Mouse (Mus musculus) adrenal gland, postnatal 25 days (tissue): ENCODE results near the gene Mapk1ip1. TPM values are rescaled to one million over a fixed set of nuclear protein-coding genes. Genes with fewer than 3 reads are reported as not detected.

ENCODE experiments used
- DNase-seq: peaks from one replicate; pipeline ENCODE4 v3.0.0; 2021; ENCODE audit warnings: mixed read lengths
- long read RNA-seq: library from polyadenylated mRNA; stranded (forward); transcript quantifications from one replicate; pipeline ENCODE4 v2.0.0, GENCODE M21; 2021
- total RNA-seq: library from RNA; stranded (reverse); gene quantifications from 2 replicates; pipeline ENCODE4 v1.2.3, GENCODE M21; 2021

Gene Mapk1ip1
- total RNA-seq = 29.6 and 32.1 TPM in 2 replicates
- long read RNA-seq, transcript Mapk1ip1-201 (2 exons, 1,502 nt) = major isoform, 13 of 22 reads
- long read RNA-seq, partial matches to known transcripts = 0 of 22 reads
- long read RNA-seq, other reads (novel, unspliced or antisense) = 9 of 22 reads

DNA sequence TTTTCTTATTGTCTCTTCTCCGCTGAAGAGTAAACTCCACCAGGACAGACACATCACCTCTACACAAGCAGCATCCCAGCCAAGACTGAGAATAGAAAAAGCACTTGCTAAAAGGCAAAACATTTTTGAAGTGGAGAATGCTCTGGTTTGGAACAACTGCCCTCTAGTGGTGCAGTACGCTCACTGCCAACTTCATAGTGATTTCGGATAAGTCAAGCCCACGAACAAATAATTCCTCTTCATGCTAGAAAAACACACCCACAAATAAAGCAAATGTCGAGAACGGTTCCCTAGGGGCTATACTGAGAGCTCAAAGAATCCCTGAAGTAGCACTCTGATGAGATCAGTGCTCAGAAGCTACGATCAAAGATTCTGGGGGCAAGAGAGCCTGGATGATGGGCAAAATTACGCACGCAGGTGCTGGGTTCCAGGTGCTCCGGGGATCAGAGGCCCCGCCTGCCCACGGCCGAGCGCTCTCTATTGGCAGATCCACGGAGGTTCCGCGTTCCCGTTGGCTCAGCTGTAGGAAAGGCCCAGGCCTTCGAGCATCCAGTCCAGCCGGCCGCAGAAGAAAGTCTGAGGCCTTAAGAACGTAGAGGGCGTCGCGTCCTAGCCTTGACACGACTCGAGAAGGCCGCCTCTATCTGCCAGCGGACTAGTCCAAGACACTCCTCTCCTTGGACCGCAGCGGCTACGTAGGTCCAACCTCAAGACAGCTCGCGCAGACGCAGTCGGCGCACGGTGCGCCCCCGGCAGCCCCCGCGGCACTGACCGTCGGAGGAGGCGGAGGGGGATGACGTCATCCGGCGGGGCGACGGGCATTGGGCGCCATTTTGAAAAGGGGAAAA lies at the start of gene Mapk1ip1, which contains the start of gene Ppp2r2d:
Mapk1ip1 (minus strand) TSS at position 730 of the 848 bp plus-strand sequence.
Ppp2r2d (plus strand) TSS at position 536 of the 848 bp plus-strand sequence.
- DNase-seq = peak; percentile 98

DNA sequence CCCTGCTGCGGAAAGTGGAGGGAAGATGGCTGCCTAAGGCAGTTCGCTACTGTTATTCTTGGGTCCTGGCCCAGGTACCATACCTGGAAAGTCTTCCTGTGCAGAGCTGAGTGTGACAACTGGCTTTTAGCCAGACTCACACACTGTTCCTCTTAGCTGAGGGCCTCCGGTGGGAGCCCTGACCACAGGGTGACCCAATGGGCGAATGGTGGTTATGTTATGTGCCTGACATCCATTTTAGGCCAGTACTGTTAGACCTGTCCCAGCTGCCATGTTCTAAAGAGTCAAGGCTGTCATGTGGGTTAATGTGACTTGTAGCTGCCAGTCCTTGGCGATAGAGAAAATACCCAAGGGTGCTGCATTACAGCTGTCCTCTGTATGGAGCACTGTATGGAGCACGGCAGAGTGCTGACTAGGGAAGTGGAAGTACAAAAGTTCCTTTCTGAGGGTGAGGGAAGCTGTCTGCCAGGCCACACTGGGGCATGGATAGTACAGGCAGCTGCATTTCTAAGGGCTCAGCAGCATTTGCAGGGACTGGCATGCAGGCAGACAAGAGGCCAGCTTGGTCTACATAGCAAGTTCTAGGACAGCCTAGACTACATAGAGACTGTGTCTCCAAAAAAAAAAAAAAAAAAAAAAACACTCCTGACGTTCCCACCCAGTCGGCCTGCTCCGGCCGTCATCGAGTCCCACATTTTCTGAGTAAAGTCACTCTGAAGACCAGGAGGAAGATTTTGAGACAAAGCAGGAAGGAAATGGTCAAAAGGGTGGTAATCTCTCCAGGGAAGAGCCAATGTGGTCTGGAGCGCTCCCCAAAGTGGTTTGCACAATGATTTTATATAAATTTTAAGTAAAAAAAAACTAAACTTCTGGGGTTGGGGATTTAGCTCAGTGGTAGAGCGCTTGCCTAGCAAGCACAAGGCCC lies 39.6 kb upstream of the Mapk1ip1 start:
- DNase-seq = no peak

DNA sequence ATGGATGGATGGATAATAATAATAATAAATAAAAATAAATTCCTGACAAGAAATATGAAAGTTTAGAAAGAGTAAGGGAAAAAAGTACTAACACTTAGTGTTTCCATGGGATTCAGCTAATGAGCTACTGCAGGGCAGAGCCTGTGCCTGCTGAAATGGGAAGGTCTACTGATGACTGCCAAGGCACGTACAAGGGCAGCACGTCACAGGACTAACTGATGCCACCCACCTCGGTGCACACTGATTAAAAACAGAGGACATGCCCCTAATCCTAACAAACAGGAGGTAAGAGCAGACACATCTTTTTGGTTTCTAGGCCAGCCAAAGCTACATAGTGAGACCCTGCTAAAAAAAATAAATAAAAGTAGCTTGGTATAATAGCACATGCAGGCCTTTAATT lies 37.7 kb upstream of the Mapk1ip1 start:
- no peak for DNase-seq

DNA sequence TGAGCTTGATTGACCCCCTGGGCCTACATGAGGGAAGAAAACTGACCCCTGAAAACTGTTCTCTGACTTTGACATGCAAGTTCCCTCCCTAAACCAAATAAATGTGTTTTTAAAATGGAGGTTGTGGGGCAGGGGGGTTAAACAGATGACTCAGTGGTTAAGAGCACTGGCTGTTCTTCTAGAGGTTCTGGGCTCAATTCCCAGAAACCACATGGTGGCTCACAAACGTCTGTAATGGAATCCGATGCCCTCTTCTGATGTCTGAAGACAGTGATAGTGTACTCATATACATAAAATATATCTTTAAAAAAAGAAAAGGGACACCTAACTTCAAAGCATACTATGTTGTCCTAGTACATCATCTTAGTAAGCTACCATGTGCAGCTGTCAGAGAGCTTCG lies 29.0 kb upstream of the Mapk1ip1 start:
- no peak for DNase-seq

DNA sequence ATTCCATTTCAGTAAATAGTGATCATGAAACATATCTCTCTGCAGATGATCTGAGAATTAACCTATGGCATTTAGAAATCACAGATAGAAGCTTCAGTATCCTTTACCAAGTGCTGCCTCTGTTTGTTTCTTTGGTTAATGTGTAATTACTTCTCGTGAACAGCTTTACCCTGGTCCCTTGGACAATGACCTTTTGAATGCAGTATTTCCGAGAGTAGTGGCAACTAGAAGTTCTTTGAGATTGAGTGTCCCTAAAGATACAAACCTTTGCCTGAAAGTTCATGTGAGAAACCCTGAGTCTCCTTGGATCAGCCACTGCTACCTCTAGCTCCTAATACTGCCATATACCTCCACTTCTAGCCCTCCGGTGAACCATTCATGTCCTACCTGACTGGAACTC lies 26.9 kb upstream of the Mapk1ip1 start:
- DNase-seq = no peak

DNA sequence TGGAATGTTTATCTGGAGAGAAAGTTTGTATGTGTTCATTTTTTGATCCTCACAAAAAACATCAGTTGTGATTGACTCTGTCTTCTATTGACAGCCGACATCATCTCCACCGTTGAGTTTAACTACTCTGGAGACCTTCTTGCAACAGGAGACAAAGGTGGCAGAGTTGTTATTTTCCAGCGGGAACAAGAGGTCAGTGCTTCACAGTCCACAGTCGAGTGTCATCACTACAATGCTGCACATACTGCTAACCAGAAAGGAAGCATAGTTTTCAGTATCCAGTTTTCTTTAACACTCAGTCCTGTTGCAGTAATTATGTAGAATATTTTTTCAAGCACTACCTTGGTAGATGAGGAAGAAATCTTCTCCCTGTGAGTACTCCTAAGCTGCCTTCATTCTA lies 22.2 kb upstream of the Mapk1ip1 start:
- no peak for DNase-seq

DNA sequence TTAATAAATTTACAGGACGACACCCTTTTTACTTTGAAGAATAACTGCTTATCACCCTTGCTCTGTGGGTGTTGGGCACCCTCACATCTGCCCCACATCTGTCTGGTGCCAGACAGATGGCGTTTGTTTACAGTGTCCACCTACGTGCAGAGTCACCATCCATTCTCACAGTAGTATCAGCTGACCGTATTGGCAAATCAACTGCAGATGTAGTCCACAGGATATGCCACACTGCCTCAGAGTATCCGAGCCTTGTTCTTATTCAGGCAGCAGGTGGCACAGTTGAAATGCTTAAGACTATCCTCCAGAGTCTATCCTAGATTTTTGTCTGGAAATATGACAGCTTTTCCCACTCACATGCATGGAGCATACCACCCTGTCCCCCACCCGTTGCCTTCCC lies 21.2 kb upstream of the Mapk1ip1 start:
- no peak for DNase-seq

DNA sequence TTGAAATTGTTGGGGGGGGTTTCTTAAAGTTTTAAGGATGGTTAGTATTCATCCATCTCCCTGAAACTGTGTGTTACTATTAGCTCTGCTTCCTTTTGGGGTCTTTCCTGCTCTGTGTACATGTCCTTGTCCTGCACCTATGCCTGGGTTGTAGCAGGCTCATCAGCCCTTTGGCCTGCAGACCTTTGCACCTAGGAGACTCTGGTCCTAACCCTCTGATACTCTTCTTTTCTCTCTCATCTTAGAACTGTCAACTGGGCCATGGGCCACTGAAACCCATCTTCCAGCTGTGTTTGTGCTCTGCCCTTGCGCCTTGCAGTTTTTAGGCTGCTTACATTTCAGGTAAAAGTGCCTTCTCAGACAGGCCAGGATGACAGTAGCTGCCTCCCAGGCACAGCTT lies 18.7 kb upstream of the Mapk1ip1 start:
- DNase-seq = no peak

DNA sequence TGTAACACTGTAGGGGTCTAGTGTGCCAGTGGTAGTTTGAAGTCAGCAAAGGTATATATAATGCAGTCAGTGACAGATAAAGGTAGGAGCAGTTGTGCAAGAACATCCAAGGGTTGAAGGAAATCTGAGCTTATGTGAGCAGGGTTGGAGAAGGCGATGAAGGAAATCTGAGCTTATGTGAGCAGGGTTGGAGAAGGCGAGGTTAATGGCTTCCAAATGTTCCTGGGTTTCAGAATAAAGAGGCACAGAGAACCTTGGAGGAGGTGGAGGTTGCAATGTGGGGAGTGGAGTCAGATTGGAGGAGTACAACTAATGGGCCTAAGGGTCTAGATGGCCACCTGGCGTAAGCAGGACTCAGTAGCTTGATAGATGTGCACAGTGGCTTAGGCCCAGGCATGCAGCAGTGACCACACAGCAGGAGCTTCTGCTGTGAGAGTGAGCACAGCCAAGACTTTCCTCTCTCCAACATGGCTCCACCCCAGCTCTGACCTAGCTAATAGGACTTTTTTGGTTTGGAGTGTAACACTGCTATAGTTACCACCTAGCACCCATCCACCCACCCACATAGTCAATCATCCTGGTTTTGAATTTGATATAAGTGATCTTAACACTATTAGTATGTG lies 18.0 kb upstream of the Mapk1ip1 start:
- DNase-seq = no peak

DNA sequence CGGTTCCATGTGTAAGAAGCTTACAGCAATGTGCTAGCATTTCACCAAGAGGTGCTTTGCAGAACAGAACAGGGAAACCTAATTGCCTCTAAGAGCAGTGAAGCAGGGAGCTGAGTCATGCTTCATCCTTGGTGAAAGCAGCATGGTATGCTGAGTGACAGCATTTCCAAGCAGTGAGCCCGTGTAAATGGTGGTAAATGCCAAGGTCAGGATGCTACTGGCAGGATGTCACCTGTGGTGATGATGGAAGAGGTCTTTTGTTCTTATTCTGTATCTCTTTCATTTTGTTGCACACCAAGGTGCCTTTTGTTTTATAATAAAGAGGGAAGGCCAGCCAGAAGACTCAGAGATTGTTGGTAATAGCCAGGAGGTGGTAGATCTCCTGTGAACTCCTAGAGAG lies 10.6 kb upstream of the Mapk1ip1 start:
- no peak for DNase-seq

DNA sequence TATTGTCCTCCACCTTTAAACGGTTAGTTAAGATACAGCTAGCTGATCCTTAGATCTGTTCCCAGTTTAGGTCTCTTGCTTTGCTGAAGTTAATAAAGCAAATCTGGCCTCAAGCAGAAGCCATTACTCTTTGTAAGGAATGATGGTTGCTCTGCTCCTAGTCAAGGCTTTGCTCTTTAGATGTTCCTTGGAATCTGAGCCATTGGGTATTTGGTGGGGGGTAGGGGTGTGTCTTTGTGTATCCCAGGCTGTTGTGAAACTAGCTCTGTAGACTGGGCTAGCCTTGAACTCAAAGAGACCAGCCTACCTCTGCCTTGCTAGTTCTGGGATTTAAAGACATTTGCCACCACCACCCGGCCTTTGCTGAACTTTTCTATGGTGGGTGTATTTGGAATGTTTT lies 8.1 kb upstream of the Mapk1ip1 start:
- no peak for DNase-seq

DNA sequence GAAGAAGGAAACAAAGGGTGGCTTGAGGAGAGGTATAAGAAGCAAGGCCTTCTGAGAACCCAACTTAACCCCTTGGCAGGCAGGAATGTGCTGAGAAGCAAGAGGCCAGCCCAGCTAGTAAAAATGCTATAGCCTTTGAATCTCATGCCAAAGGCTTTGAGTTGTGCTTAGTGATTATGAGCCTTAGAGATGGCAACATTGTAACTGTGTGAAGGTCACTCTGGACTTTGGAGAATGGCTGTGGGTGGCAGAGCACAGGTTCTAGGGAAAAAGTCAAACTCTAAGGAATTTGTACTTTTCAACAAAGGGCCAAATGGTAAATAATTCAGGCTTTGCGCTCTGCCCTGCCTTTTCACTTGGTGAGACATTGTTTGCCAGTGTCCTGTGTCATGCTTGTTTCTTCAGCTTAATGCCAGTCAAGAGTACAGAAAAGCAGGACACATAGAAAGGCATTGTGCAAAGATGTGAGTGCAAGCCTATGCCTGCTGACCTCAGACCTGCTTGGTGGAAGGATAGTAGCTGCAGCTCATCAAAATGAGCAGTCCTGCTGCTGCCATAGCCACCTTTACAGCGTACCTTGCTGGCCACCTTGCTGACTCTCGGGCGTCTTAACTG lies 7.5 kb upstream of the Mapk1ip1 start:
- DNase-seq = no peak

DNA sequence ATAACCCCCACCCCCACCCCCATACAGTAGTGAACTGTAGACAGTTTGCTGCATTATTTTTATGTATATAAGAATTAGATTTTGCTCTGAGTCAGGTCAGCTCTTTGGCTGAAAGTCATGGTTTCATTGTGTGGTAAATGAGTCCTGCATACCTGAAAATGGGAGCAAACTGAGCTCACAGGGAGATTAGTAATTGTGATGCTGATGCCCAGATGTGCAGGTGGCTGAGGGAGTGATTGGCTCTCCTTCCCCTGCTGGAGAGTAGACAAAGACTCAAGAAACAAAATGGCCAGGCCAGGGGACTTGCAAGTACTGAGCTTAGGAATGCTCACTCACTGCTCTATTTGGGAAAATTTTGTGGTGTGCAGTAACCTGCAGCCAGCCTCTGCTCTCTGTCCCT lies 4.0 kb upstream of the Mapk1ip1 start:
- DNase-seq = no peak

DNA sequence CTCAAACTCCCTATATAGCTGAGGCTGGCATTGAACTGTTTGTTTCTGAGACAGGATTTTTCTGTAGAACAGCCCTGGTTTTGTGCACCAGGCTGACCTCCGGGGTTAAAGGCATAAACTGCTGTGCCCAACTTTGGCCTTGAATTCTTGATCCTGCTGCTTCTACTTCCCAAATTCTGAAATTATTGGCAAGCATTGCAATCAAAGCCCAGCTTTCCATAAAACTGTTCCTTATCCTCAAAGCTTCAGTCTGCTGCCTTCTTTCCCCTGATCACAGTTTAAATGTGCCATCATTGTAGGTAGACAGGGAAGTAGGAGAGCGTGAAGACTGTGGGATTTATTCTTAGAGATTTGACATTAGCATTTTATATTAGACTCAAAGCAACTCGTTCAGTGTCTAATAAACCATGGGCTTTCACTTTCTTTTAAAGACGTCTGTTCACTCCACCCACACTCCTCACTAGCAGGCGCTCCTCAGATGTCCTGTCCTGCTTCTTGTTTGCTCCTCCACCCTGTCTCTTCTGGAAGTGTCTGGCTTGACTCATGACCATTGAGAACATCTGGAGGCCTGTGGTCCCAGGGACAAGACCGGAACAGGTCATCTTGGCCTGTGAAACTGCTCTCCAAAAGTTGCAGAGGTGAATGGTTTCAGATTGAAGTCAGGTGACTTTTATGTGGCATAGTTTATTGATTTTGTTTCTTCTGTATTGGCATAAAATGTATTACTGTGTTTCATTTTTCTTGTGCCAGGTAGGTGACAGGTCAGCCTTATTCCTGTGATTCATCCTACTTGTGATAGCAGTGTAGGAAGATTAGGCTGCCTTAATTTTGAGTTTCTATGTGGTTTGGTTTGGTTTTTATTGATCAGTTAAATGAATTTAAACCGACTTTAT lies 2.2 kb upstream of the Mapk1ip1 start:
- no peak for DNase-seq

DNA sequence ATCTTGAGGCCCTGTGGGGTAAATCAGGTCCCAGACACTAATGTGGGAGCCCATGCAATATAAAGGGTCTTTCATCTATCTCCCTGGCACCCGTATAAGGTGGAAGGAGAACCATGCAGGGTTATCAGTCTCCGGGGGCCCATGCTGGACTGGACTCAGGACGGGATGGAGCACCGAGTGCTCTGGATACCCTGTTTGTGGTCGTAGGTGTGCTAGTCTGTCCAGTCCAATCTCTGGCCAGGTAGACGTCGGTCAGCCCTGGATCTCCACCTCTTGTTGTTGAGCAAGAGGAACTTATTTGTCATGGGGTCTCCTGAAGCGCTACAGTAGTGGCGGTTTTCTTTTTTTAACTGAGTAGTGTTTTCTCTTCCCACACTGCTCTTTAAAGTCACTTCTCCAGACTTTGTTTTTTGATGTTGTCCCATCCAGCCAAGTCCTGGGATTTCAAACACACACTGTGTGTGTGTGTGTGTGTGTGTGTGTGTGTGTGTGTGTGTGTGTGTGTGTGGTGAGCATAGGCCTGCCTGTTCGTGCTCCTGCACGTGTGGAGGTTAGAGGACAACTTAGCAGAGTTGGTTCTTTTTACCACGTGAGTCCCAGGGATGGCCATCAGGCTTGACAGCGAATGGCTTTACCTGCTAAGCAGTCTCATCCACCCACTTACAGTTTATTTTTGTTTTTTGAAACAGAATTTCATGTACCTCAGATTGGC lies 1.4 kb upstream of the Mapk1ip1 start:
- DNase-seq = no peak

DNA sequence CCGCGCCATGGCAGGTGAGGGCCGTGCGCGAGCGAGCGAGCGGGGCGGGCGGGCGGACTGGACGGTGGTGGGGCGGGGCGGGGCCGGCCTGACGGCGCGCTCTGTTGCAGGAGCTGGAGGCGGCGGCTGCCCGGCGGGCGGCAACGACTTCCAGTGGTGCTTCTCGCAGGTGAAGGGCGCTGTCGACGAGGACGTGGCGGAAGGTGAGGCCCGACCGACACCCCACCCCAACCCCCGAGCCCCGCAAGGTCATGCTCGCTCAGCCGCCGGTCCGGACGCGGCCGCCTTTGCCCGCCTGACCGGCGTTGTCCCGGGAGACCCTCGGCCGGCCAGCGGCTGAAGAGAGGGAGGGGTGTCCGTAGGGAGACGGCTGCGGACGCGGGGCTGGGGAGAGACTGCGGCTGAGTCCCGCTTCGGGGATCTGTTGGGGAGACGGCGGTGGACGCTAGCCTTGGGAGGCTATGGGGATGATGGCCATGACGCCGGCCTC lies 474 bp upstream of the Mapk1ip1 start:
- no peak for DNase-seq

DNA sequence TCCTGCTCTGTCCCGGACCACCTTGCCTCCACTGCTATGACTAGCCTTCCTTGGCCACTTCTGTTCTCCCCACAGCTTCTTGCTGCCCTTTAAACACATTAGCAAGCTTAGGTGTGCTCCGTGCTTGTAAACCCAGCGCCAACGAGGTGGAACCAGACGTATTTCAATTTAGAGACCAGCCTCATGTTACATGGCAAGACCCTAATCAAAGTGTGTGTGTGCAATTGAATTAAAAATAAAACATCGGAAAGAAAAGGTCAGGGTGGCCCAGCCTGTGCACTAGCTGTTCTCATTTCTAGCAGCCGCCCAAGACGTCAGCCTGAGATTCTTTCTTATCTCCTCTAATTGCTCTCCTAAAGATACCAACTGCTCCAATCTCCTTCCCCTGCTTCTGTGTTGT lies 962 bp downstream of the Mapk1ip1 start:
- DNase-seq = no peak

DNA sequence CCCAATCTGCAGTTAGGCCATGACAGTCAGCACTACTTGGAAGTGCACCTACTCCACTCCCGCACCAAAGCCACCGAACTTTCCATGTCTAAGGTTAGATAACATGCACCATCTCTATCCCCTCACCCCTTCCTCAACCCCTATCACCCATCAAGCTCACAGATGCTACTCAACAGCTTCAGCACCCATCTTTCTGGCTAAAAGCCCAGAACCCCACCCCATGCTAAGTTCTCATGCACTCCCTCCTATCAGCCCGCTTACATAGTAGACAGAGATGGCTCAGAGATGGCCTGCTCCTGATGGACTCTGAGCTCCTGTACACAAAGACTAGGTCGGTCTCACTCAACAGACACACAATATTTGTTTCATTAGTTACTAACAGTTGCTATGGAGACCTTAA lies 2.7 kb downstream of the Mapk1ip1 start:
- no peak for DNase-seq

DNA sequence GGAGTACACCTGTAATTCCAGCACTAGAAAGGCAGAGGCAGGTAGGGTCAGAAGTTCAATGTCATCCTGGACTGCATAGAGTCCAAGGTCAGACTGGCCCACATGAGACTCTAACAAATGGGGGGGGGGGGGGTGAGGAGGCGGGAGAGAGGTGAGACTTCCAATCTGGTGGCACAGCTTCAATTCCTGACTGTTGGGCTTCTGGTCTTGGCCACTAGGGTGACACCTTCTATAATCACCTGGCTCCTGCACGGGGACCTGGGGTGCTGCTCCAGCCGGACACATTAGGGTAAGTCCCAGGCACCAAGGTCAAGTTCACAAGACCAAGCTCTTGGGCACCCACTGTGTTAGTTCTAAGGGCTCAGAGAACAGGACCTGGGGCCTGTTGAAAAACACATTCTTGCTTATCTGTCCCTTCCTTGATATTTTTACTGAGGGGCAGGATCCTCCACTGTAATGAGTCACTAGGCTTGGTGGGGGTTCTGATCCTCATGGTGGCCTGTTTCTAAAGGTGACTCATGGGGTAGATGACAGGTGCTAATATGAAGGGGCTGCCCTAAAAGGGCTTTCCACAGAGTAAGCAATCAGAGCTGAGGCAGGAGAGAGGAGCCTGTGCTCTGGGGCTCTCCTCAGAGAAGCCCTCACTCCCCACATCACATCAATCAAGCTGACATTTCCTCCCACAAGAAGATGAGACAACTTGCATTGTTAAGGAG lies 4.5 kb downstream of the Mapk1ip1 start:
- DNase-seq = no peak
